Mouse (Mus musculus): ENCODE measurements around the gene Arnt2. TPM values are rescaled to one million over a fixed set of nuclear protein-coding genes. Genes with fewer than 3 reads are reported as not detected.

Arnt2 gene
- total and polyA plus RNA-seq, 2 experiments from 2014 or later, result 44.6 to 126 TPM

- peak; percentile 41 for ATAC-seq
Measured at GRCm38 (mm10) chr7:84350529-84350928, 59.4 kb downstream of the Arnt2 start.

DNA sequence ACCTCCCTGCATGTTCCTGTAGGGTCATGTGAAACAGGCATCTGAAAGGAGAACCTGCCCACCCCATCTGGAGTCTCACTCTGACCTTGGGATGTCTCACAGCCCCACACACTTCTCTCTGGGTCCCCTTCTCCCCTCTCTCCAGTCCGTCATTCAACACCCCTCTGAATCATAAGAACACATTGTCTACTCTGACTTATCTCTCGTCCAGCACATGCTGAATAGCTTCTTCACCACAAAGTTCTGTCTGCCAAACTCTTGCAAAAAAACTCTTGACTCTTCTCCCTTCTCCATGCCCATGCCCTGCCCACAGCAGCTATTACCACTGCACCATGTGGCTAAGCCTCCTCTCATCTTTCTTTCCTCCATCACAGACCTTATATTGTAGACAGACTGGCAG, 60.0 kb downstream of the Arnt2 start:
- ATAC-seq (no peak), DNase-seq (ENCODE audit: low spot score) (no peak)
- Histone ChIP-seq H3K9me3 (ENCODE audit: low read length) (no peaks in the 10 kb centered on the region), H3K27ac (no peak overlapping the region), H3K9ac (replicated peaks; ENCODE audit: low read length) (no peak overlapping the region), H3K4me1 (ENCODE audit: insufficient read depth, low read length) (no peaks in the 10 kb centered on the region), H3K4me2 (ENCODE audit: low read depth, low read length) (no peak overlapping the region), H3K4me3 (ENCODE audit: low read length) (no peak overlapping the region), H3K36me3 (ENCODE audit: insufficient read depth, low read length) (peaks cover 14% of the 10 kb centered on the region; the same call in 1 of the 2 replicates), H3K27me3 (ENCODE audit: insufficient read depth, low read length) (no peaks in the 10 kb centered on the region)
- no peak for TF ChIP-seq CTCF (IDR thresholded peaks at IDR 0.05; ENCODE audit: low read depth)
- WGBS, result 86% methylated on average over 2 of the region's 2 CpGs

More at GRCm38 (mm10) chr7:84350529-84350928, 59.4 kb downstream of the Arnt2 start:
- Histone ChIP-seq H3K9ac (replicated peaks; ENCODE audit: low read length) (no peak overlapping the region), H3K9me3 (ENCODE audit: low read length) (no peaks in the 10 kb centered on the region), H3K27ac (no peak overlapping the region; the same call in 1 of the 2 replicates), H3K36me3 (ENCODE audit: insufficient read depth, low read length) (peaks cover 14% of the 10 kb centered on the region; the same call in 1 of the 2 replicates), H3K4me1 (ENCODE audit: insufficient read depth, low read length) (no peaks in the 10 kb centered on the region), H3K4me2 (ENCODE audit: low read depth, low read length) (no peak overlapping the region), H3K4me3 (ENCODE audit: low read length) (no peak overlapping the region), H3K27me3 (ENCODE audit: insufficient read depth, low read length) (no peaks in the 10 kb centered on the region)
- peak; percentile 25 for DNase-seq (ENCODE audit: low spot score)
- no peak for TF ChIP-seq CTCF (IDR thresholded peaks at IDR 0.05; ENCODE audit: low read depth)

DNA sequence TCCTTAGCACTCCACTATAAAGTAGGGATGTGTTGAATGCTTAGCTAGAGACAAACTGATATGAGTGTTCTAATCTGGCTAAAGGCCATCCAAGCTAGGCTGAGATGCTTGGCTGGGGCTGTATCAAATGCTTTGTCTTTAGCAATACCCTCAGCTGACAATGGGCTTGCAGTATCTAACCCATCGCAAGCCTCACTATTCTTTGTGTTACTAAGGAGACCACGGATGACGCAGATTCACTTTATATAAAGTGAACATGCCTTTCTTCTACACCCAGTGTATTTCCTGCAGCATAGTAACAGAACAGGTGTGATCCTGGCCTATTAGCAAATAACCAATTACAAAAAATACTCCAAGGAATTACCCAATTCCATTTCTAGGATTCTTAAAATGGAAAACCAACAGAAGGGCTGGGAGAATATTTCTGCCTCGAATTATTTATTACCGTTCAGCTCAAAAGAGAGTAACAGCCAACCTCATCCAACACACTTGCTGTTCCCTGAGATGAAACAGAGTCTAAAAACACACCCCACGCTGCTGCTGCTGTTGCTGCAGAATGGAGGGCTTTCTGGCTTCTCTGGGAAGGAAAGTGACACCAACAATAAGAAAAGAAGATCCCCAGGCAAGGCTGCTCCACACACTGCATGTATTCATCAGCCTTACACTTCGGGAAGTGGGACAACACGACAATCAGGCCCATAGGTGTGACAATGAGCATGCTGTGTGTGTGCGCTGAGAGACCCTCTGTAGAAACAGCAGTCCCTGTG, 61.6 kb downstream of the Arnt2 start:
- H3K4me1 ChIP-seq (ENCODE audit: insufficient read depth, low read length), result no peaks in the 10 kb centered on the region
- no peak overlapping the region for H3K4me3 ChIP-seq (ENCODE audit: low read length)
- 77% methylated on average over 9 of the region's 9 CpGs for WGBS
- H3K9me3 ChIP-seq (ENCODE audit: low read length), result no peaks in the 10 kb centered on the region
- H3K9ac ChIP-seq (replicated peaks; ENCODE audit: low read length), result no peak overlapping the region
- H3K27me3 ChIP-seq (ENCODE audit: insufficient read depth, low read length), result no peaks in the 10 kb centered on the region
- H3K4me2 ChIP-seq (ENCODE audit: low read depth, low read length), result no peak overlapping the region
- H3K36me3 ChIP-seq (ENCODE audit: insufficient read depth, low read length), result peaks cover 19% of the 10 kb centered on the region; the same call in 1 of the 2 replicates
- DNase-seq (ENCODE audit: low spot score), result no peak
- no peak overlapping the region for H3K27ac ChIP-seq
- no peak for TF ChIP-seq CTCF (IDR thresholded peaks at IDR 0.05; ENCODE audit: low read depth)
- ATAC-seq, result no peak

GRCm38 (mm10) chr7:84343160-84343559, 66.8 kb downstream of the Arnt2 start:
- ATAC-seq, result no peak
- no peaks in the 10 kb centered on the region for H3K4me1 ChIP-seq (ENCODE audit: insufficient read depth, low read length)
- no peak for DNase-seq (ENCODE audit: low spot score)
- TF ChIP-seq CTCF (IDR thresholded peaks at IDR 0.05; ENCODE audit: low read depth), result peak; percentile 55
- H3K27me3 ChIP-seq (ENCODE audit: insufficient read depth, low read length), result no peaks in the 10 kb centered on the region
- no peak overlapping the region for H3K9ac ChIP-seq (replicated peaks; ENCODE audit: low read length)
- H3K4me2 ChIP-seq (ENCODE audit: low read depth, low read length), result no peak overlapping the region
- H3K4me3 ChIP-seq (ENCODE audit: low read length), result no peak overlapping the region
- H3K9me3 ChIP-seq (ENCODE audit: low read length), result no peaks in the 10 kb centered on the region
- no peak overlapping the region for H3K27ac ChIP-seq
- 93% methylated on average over 3 of the region's 3 CpGs for WGBS
- peaks cover 25% of the 10 kb centered on the region; the same call in 1 of the 2 replicates for H3K36me3 ChIP-seq (ENCODE audit: insufficient read depth, low read length)

DNA sequence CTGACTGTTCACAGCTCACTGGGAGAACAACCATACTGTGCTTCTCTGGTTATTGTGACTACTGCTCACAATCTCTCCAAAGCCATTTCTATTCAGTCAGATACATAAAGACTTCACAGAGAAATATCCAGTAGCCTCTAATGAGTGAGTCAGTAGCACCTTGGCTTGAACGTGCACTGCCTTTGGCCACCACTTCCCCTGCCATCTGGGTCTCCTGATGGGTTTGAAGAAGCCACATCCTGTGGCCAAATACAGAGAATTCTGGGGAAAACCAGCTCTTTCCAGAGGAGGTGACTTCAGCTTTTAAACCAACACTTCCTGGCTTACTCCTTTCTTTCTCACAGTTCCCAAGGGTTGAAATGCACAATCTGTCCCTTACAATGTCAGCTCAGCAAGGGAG, 69.0 kb downstream of the Arnt2 start:
- WGBS, result 64% methylated on average over 1 of the region's 1 CpGs
- peaks cover 17% of the 10 kb centered on the region; the same call in 1 of the 2 replicates for H3K36me3 ChIP-seq (ENCODE audit: insufficient read depth, low read length)
- ATAC-seq (no peak), DNase-seq (ENCODE audit: low spot score) (no peak)
- H3K4me1 ChIP-seq (ENCODE audit: insufficient read depth, low read length), result no peaks in the 10 kb centered on the region
- no peak overlapping the region for H3K9ac ChIP-seq (replicated peaks; ENCODE audit: low read length)
- TF ChIP-seq CTCF (IDR thresholded peaks at IDR 0.05; ENCODE audit: low read depth), result no peak
- H3K9me3 ChIP-seq (ENCODE audit: low read length), result no peaks in the 10 kb centered on the region
- no peak overlapping the region for H3K4me3 ChIP-seq (ENCODE audit: low read length)
- H3K27ac ChIP-seq, result no peak overlapping the region
- H3K27me3 ChIP-seq (ENCODE audit: insufficient read depth, low read length), result no peaks in the 10 kb centered on the region
- no peak overlapping the region for H3K4me2 ChIP-seq (ENCODE audit: low read depth, low read length)

GRCm38 (mm10) chr7:84339186-84339585, 70.8 kb downstream of the Arnt2 start:
- no peaks in the 10 kb centered on the region for H3K4me1 ChIP-seq (ENCODE audit: insufficient read depth, low read length)
- TF ChIP-seq CTCF (IDR thresholded peaks at IDR 0.05; ENCODE audit: low read depth), result no peak
- H3K27me3 ChIP-seq (ENCODE audit: insufficient read depth, low read length), result no peaks in the 10 kb centered on the region
- WGBS, result 22% methylated on average over 1 of the region's 1 CpGs
- H3K36me3 ChIP-seq (ENCODE audit: insufficient read depth, low read length), result peaks cover 14% of the 10 kb centered on the region; the same call in 1 of the 2 replicates
- no peak overlapping the region for H3K4me3 ChIP-seq (ENCODE audit: low read length)
- no peak overlapping the region for H3K4me2 ChIP-seq (ENCODE audit: low read depth, low read length)
- DNase-seq (ENCODE audit: low spot score), result peak; percentile 46
- ATAC-seq, result no peak
- H3K9me3 ChIP-seq (ENCODE audit: low read length), result no peaks in the 10 kb centered on the region
- H3K27ac ChIP-seq, result no peak overlapping the region
- H3K9ac ChIP-seq (replicated peaks; ENCODE audit: low read length), result no peak overlapping the region

DNA sequence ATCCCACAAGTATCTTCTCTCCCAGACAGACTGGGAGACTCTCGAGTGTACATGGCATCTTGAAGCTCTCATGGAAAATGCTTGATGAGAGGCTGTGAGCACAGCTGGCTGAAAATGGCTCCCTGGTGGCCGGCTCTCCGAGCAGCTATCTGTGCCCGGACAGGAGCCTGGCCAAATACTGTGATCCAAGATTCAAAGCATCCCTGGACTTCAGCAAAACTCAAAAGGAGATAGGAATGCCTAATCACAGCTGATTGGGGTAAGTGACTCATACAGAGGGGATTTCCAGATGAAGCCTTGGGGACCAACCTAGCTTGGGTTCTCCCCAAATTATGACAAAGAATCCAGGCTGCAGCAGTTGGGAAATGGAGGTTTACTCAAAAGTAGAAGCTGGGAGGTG, 72.2 kb downstream of the Arnt2 start:
- no peak for TF ChIP-seq CTCF (IDR thresholded peaks at IDR 0.05; ENCODE audit: low read depth)
- WGBS, result 70% methylated on average over 4 of the region's 4 CpGs

More for the DNA sequence above, 72.2 kb downstream of the Arnt2 start:
- Histone ChIP-seq H3K36me3 (ENCODE audit: insufficient read depth, low read length) (peaks cover under 1% of the 10 kb centered on the region; the same call in 1 of the 2 replicates), H3K4me2 (ENCODE audit: low read depth, low read length) (no peak overlapping the region), H3K9me3 (ENCODE audit: low read length) (no peaks in the 10 kb centered on the region), H3K9ac (replicated peaks; ENCODE audit: low read length) (no peak overlapping the region), H3K4me3 (ENCODE audit: low read length) (no peak overlapping the region), H3K4me1 (ENCODE audit: insufficient read depth, low read length) (peaks cover 2% of the 10 kb centered on the region; the same call in 1 of the 2 replicates), H3K27me3 (ENCODE audit: insufficient read depth, low read length) (no peaks in the 10 kb centered on the region), H3K27ac (no peak overlapping the region)
- DNase-seq (ENCODE audit: low spot score) (no peak), ATAC-seq (no peak)

All from hindbrain, postnatal 0 days (tissue).